ENCODE assay signal across 17 mouse cellular contexts in the genomic region with DNA sequence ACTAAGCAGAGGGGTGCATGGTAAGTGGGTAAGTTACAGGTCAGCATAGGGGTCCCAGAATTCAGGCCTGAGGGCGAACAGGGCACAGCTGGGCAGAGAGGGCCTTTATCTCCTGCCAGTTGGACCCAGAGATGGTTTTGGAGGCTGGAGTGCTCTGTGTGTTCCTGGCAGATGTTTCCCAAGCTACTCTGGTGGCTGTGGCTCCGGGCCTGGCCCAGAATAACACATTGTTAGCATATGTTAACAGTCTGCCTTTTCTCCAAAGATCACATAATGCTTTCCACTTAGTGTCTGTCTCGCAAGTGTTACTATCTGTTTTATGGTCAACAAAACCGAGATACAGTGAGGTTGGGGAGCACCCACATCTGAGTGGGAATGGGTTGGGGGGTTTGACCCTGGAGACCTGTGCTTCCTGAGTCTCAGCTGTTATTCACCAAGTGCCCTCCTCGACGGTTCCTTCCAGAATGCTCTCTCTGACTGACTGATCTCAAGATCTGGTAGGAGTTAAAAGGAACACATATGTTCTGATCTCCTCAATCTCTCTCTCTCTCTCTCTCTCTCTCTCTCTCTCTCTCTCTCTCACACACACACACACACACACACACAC. TPM values are rescaled to one million over a fixed set of nuclear protein-coding genes. Genes with fewer than 3 reads are reported as not detected.
DNase-seq lines count a peak whose midpoint lies in the region; ATAC-seq and TF ChIP-seq lines count a peak whose summit lies in the region.
"Had no signal": no experiment of that assay in that cellular context is flagged by ENCODE, and none has a peak within 500 bp of the region (broad histone marks: within the 10 kb centered on the region; RNA-seq: fewer than 3 reads in every experiment).

No protein-coding gene starts in this region.

- peaks cover 71% of the 10 kb centered on the region for H3K4me1 ChIP-seq in liver, embryonic 12.5 days
- peaks cover 61% of the 10 kb centered on the region for H3K4me1 ChIP-seq in thymus, adult 2 months (replicated peaks; ENCODE audit: control insufficient read depth, insufficient read depth, low read length)
- H3K4me1 ChIP-seq in embryonic facial prominence, embryonic 15.5 days: peaks cover 35% of the 10 kb centered on the region

- 0 out of 2 replicates have a peak, but pooled peaks have one; percentile 25 for ATAC-seq in liver, embryonic 12.5 days
- ATAC-seq in embryonic facial prominence, embryonic 15.5 days (ENCODE audit: insufficient number of reproducible peaks, low FRiP score, low TSS enrichment, low read depth): peak; percentile 29; the same call in 1 of the 2 replicates
- ATAC-seq: forebrain, embryonic 14.5 days; midbrain, embryonic 13.5 days had no signal

- no peak overlapping the region for H3K4me2 ChIP-seq in liver, embryonic 12.5 days
- no peak overlapping the region for H3K4me2 ChIP-seq in embryonic facial prominence, embryonic 15.5 days (replicated peaks)
- H3K4me2 ChIP-seq: hindbrain, embryonic 12.5 days; limb, embryonic 15.5 days; midbrain, embryonic 13.5 days had no signal

- no peak for DNase-seq in liver
- no peak for DNase-seq in thymus, adult 2 months
- DNase-seq in thymus, postnatal 36 days: no peak
- DNase-seq in naive thymus-derived CD4-positive, alpha-beta T cell, adult 2 months (ENCODE audit: low read depth): peak; percentile 78
- no peak for DNase-seq in ovary, postnatal 10 days (ENCODE audit: low spot score)
- DNase-seq in kidney, postnatal 25 days: no peak
- DNase-seq: cerebellum, adult 11-12 months; kidney, adult 11 months; kidney, postnatal 36 days had no signal

- peak overlapping the region; percentile 16; the same call in 1 of the 2 replicates for H3K27ac ChIP-seq in liver, embryonic 12.5 days
- peak overlapping the region; percentile 22; the same call in 1 of the 2 replicates for H3K27ac ChIP-seq in thymus, adult 2 months (ENCODE audit: control insufficient read depth, insufficient read depth, low read length)
- H3K27ac ChIP-seq in embryonic facial prominence, embryonic 15.5 days (replicated peaks): peak overlapping the region; percentile 55; the same call in 1 of the 2 replicates
- H3K27ac ChIP-seq: heart, adult 2 months; hindbrain, embryonic 12.5 days; limb, embryonic 15.5 days; midbrain, embryonic 13.5 days had no signal

- TF ChIP-seq CTCF in thymus, adult 2 months (IDR thresholded peaks at IDR 0.05; ENCODE audit: borderline replicate concordance, control insufficient read depth, extremely low read depth, insufficient read depth, low read length, poor library complexity): no peak

- no peak for TF ChIP-seq POLR2A in thymus, adult 2 months (IDR thresholded peaks at IDR 0.05; ENCODE audit: control insufficient read depth, extremely low read depth, insufficient read depth, low read length, poor library complexity)

- WGBS in liver, embryonic 12.5 days (ENCODE audit: insufficient replicate concordance): 43% methylated on average over 6 of the region's 6 CpGs
- WGBS in thymus, adult 2 months: 26% methylated on average over 6 of the region's 6 CpGs
- 33% methylated on average over 6 of the region's 6 CpGs for WGBS in embryonic facial prominence, embryonic 15.5 days

- no peaks in the 10 kb centered on the region for H3K9me3 ChIP-seq in liver, embryonic 12.5 days (replicated peaks)
- H3K9me3 ChIP-seq in embryonic facial prominence, embryonic 15.5 days (replicated peaks): no peaks in the 10 kb centered on the region
- H3K9me3 ChIP-seq: hindbrain, embryonic 12.5 days; limb, embryonic 15.5 days; midbrain, embryonic 13.5 days had no signal

- H3K27me3 ChIP-seq in liver, embryonic 12.5 days (replicated peaks): no peaks in the 10 kb centered on the region; the same call in 1 of the 2 replicates
- H3K27me3 ChIP-seq in thymus, adult 2 months (ENCODE audit: control insufficient read depth, insufficient read depth, low read length): no peaks in the 10 kb centered on the region
- H3K27me3 ChIP-seq in embryonic facial prominence, embryonic 15.5 days: no peaks in the 10 kb centered on the region
- H3K27me3 ChIP-seq: hindbrain, embryonic 12.5 days; limb, embryonic 15.5 days; midbrain, embryonic 13.5 days had no signal

- no peak overlapping the region for H3K4me3 ChIP-seq in liver, embryonic 12.5 days
- no peak overlapping the region for H3K4me3 ChIP-seq in thymus, adult 2 months (ENCODE audit: control insufficient read depth, insufficient read depth, low read length)
- H3K4me3 ChIP-seq in embryonic facial prominence, embryonic 15.5 days (replicated peaks): no peak overlapping the region
- H3K4me3 ChIP-seq: heart, adult 2 months; hindbrain, embryonic 12.5 days; limb, embryonic 15.5 days; midbrain, embryonic 13.5 days; myocyte had no signal

- peaks cover 8% of the 10 kb centered on the region for H3K36me3 ChIP-seq in liver, embryonic 12.5 days
- 0 out of 2 replicates have a peak, but pooled peaks cover 4% of the 10 kb centered on the region for H3K36me3 ChIP-seq in thymus, adult 2 months (ENCODE audit: control insufficient read depth, insufficient read depth, low read length)
- no peaks in the 10 kb centered on the region for H3K36me3 ChIP-seq in embryonic facial prominence, embryonic 15.5 days
- H3K36me3 ChIP-seq: hindbrain, embryonic 12.5 days; limb, embryonic 15.5 days; midbrain, embryonic 13.5 days had no signal

- H3K9ac ChIP-seq in liver, embryonic 12.5 days: no peak overlapping the region
- no peak overlapping the region for H3K9ac ChIP-seq in embryonic facial prominence, embryonic 15.5 days
- H3K9ac ChIP-seq: hindbrain, embryonic 12.5 days; limb, embryonic 15.5 days; midbrain, embryonic 13.5 days had no signal

RNA-seq across cellular contexts. Expression of gene Runx1, which starts 39.6 kb away (rescaled TPM):
- polyA plus RNA-seq in liver, embryonic 12.5 days (2016; fragmentation: Nextera tagmentation; extraction: Ambion mirVana): 11.7 and 13.5 TPM in 2 replicates
- 87.4 and 128 TPM in 2 replicates for polyA plus RNA-seq in thymus, adult 2 months (2012; rRNA removed)
- 17.0 and 18.9 TPM in 2 replicates for polyA plus RNA-seq in embryonic facial prominence, embryonic 15.5 days (2015; fragmentation: Nextera tagmentation; extraction: Ambion mirVana)
